Mouse (Mus musculus) C2C12 (cell line): ENCODE data around the gene Klhdc2.

Experiments used
- CTCF ChIP-seq: IDR thresholded peaks from one replicate; pipeline ENCODE4 v1.5.1; 2011; ENCODE audit not compliant: control insufficient read depth, insufficient read depth, insufficient read length
- MYOG ChIP-seq: IDR thresholded peaks from one replicate; pipeline ENCODE4 v1.6.1; 2011; ENCODE audit not compliant: control insufficient read depth, insufficient read length; ENCODE audit errors: extremely low read depth

DNA sequence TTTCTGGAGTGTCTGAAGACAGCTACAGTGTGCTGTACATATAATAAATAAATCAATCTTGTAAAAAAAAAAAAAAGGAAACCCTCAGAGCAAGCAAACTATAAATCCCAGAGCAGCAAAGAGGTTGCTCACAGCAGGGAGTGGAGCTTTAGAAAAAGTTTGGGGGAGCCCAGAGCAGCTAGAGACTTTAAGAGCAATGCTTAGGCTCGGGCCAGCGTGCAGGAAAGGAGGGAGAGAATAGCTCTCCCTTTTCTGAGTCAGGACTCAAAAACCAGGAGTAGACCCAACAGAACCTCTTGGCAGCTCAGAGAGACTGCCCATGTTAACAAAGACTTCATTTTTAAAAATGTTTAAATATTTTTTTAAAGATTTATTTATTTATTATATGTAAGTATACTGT lies 27.5 kb upstream of the Klhdc2 start:
- TF ChIP-seq MYOG (no peak), CTCF (no peak)
